Mouse (Mus musculus) fat pad, adult 2 months (tissue): Measurements from ENCODE around the gene Aunip.
"Not testable (repeated sequence)": the region's sequence is repeated elsewhere in the genome, so short reads cannot be mapped to it uniquely, and the experiment has no call there.

Experiments
- DNase-seq: peaks from one replicate; pipeline ENCODE4 v3.0.0-alpha.2; 2011; ENCODE audit warnings: low read depth, low spot score; ENCODE audit errors: extremely low read depth

The Aunip gene

DNA sequence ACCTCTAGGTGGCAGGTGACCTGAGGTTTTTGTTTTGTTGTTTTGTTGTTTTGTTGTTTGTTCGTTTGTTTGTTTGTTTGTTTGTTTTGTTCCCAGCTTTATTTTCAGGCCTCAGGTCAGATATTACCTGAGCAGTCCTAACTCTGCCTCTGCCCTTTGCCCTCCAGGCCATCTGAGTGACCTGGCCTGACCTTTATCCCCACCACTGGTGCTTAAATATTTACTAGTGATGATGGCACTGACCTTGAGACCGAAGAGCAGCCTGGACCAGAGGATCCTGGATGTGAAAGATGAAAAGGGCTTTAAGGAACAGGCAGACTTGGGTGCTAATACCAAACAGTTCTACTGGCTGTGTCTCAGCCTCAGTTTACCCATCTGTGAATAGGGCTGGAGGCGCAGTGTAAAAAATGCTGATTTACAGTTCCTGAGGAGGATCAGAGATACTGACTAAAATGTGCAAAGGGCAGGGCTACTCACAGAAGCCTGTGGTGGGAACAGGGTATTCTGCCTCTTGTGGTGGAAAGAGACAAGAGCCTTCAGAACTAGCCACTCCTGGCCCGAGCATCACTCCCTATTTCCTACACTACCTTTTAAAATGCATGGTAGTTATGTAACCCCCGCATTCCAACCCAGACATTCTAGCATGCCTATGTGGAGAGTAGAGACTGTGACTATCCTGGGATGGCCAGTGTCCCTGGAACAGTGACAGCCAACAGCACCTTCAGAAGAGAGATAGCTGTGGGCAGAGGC lies 25.5 kb upstream of the Aunip start:
- DNase-seq = no peak

DNA sequence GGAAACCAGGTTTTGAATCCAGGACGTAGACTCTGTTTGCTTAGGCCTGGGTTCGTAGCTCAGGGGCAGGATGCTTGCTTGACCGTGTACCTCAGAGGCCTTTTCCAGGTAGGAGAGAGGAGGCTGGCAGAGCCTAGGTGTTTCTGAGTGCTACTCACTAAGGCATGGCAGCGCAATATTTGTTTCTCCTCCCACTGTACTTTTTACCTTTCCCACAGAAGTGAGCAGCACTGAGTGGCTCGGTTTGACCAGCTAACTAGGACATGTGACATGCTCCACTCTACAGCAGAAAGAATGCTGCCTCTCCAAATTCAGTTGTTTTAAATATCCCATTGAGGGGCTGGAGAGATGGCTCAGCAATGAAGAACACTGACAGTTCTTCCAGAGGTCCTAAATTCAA lies 22.6 kb upstream of the Aunip start:
- DNase-seq = no peak

DNA sequence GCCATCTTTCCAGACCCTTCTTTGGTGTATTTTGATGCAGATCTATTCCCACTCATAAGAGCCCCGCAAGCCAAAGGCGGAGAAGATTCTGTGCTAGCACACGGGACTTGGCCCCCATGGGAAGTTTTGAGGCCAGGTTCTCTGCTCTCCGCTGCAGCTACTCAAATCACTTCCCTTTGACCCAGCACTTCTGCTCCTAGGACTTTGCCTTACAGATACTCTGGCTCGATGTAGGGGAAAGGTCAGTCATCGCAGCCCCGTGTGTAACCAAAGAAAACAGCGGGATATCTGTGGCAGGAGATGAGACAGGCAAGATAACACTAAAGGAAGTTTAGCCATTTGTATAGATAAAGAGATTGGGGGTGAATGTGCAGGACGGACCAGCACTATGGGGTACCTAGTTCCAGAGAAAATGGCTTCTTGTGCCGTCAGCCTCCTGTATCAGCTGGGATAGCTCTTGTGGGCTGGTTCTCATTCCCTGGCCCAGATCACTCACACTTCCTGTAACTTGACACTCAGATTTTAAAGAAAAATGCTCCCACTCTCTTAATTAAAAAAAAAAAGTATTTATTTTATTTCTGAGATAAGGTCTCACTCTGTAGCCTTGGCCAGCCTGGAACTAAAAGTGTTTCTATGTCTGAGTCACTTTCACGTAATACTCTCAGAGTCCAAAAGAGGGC lies 20.7 kb upstream of the Aunip start:
- DNase-seq = no peak

DNA sequence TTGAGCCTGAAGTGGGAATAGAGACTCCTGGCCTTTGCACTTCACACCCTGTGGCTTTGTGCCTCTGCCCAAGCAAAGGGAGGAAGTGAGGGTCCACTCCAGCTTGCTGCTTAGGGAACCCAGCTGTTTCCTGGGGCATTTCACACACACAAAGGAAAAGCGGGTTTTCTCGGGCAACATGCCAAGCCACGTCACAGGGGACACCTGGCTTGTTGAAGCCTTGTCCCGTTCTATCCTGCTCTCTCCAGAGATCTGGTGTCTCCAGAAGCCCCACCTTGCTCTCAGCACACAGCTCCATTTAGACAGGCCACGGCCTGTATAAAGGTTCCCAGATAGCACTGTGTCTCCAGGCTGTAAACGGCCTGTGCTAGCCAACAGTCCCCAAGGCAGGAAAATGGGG lies 19.1 kb upstream of the Aunip start:
- no peak for DNase-seq

DNA sequence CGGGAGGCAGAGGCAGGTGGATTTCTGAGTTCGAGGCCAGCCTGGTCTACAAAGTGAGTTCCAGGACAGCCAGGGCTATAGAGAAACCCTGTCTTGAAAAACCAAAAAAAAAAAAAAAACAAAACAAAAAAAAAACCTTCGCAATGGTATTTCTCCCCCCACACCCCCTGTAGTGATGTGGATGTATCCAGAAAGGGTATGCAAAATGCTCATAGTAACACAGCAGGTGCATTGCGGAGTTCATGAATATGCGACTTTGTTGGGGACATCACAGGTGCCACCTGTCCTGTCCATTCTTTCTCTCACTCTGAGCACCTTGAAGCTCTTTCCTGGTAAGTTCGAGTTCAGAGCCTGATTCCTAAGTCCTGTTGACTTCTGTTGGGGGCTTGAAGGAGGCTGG lies 16.6 kb upstream of the Aunip start:
- not testable (repeated sequence) for DNase-seq

DNA sequence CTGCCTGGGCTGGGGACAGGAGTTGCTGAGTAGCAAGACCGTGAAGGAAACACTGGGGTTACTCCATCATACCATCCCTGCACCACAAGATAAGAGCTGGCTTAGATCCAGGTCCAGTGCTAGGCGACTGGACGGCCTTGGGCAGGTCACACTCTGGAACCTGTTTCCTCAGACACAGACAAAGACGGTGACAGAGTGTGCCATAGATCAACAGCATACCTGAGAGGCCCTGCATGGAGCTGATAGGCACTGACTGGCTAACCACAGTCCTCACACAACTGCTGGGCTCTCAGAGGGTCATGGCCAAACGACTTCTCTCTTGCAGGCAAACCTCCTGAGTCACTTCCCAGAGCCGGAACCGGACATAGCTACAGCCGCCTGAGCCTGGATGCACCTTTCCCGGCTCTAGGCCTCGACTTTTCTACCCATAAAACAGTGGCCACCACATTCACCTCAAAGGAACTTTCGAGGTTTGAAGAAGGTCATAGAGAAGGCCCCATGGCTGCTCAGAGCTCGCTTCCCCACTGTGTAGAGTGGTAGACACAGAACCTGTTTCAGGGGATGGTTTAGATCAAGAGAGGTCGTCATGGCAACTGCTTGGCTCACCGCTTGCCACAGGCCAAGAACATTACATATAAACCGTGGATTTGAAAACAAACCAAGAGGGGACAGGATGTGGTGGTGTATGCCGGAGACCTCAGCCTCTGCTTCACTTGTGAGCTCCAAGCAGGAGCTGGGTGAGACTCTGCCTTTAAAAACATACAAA lies 15.8 kb upstream of the Aunip start:
- no peak for DNase-seq

DNA sequence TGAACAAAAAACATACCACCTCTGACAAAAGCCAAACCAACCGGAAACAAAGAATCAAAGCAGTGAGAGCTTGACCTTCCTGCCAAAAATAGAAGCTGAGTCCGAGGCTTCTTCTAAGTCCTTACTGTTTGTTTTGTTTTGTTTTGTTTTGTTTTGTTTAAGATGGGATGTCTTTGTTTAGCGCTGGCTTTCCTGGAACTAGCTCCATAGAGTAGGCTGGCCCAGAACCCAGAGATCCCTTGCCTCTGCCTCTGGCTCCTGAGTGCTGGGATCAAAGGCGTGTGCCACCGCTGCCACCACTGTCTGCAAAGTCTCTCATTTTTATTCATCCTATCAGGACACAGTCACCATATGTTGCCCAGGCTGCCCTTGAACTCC lies 15.3 kb upstream of the Aunip start:
- no peak for DNase-seq

DNA sequence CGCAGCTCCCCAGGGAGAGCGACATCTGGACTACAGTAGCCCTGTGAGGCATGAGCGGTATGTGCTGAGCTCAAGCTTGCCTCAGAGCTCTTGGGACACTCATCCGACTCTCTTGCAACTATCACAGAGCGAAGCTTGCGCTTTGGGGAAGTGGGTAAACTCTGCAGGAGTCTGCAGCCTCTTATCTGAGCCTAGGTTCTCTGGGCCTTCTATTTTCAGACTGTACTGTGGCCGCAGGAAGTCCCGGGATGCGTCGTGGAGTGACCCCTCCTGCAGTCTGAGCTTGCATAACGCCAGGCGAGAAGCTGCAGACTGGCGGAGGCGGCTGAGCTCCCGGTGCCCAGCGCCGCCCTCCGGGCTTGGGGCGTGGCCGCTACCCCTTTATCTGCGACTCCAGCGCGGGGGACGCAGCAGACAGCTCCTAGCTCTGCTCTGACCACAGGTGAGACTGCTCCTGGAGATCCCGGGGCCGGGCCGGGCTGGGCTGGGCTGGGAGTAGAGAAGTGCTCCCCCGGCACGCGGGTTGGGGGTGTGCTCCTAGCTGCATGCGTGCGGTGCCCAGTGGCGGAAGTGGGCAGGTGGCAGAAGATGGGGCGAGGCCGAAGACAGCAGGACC lies 14.1 kb upstream of the Aunip start, which contains the start of gene Paqr7:
Gene Paqr7, plus strand, starts transcription at position 103 of the 616 bp plus-strand sequence.
- DNase-seq = no peak

DNA sequence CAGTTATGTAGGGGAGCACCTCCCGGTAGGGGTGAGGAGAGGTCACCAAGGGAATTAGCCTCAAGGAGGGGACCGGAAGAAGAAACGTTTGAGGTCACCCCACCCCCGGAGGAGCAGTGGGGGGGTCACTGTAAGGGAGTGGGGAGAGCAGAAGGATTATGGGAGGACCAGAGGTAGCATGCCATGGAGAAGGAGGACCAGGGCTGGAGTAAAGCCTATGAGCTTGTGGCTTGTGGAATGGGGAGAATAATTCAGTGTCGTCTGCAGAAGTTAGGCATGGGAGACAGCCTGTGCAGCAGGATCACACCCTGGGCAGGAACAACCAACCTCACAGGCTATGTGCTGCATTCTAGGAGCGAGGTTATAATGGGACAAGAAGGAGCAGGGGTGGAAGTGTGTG lies 13.6 kb upstream of the Aunip start:
- no peak for DNase-seq

DNA sequence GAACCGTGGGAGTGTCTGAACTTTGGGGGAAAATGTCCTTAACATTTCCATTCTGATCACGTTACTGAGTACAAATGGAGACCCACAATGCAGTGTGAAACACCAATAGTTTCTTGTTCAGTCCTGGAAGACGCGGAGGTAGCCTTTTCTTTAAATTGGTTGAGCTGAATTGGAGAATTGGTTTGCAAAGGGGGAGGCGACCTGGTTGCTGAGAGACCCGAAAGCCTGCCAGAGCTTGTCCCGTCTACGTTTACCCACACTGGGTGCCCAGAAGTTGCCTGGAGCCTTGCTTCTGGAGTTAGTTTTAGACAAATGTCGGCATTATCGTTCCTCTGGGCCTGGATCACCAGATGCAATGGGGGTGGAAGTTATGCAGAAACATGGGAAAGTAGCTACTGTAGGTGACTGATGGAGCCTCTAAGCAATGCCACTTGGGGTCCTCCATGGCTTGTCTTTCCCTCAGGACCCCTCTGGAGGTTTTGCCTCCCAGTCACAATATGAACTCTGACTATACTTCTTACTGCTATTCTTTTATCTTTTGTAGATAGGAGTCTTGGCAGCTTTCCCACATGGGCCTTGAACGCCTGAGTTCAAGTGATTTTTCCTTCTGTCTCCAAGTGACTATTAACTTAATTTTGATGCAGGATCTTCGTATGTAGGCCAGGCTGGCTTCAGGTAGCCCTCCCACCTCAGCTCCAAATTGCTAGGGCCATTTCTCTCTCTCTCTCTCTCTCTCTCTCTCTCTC lies 12.6 kb upstream of the Aunip start:
- no peak for DNase-seq

DNA sequence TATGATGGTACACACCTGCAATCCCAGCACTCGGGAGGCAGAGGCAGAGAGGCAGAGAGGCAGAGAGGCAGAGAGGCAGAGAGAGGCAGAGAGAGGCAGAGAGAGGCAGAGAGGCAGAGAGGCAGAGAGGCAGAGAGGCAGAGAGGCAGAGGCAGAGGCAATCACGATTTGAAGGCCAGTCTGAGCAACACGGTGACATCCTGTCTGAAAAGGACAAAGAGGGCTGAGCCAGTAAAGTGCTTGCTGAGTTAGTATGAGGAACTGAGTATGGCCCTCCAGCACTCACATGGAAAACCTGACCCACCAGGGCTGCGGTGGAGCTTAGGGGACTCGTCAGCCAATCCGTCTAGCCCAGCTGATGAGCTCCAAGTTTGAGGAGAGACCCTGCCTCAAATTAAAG lies 11.8 kb upstream of the Aunip start:
- DNase-seq = not testable (repeated sequence)

DNA sequence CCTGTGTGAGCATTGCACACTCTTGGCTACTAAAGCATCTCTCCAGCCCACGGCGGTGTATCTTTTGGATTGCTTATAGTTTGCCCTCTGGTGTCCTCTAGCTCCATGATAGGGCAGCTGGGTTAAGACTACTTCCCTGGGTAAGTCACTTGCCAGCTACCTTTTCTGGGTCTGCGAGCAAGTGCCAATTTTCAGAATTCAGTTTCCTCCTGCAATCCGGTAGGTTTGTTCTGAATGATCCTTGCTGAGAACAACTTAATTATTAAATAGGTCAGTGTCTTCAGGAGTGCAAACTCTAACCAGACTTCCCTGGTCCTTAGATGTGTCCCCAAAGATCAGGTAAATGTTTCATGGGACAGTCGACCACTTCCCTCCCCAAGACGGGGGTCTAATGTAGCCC lies 9.7 kb upstream of the Aunip start:
- DNase-seq = no peak

DNA sequence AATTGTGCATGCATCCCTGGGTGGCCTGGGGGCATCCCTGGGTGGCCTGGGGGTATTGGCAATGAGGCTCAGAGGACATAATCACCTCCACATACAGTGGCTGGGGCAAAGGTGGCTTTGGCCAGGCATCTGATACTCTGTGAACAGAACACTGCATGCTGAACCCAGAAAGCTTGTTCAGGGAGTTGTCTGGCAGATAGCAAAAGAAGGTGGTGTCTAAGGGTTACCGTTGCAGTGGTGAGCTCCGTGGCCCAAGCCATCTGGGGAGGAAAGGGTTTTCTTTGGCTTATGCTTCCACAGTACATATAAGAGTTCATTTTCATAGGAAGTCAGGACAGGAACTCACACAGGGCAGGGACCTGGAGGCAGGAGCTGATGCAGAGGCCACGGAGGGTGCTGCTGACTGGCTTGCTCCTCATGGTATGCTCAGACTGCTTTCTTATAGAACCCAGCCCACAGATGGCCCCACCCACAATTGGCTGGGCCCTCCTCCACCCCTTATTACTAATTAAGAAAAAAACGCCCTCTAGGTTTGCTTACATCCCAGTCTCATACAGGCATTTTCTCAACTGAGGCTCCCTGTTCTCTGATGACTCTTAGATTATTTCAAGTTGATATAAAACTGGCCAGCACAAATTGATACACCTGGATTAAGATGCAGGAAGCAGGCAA lies 7.0 kb upstream of the Aunip start:
- no peak for DNase-seq

DNA sequence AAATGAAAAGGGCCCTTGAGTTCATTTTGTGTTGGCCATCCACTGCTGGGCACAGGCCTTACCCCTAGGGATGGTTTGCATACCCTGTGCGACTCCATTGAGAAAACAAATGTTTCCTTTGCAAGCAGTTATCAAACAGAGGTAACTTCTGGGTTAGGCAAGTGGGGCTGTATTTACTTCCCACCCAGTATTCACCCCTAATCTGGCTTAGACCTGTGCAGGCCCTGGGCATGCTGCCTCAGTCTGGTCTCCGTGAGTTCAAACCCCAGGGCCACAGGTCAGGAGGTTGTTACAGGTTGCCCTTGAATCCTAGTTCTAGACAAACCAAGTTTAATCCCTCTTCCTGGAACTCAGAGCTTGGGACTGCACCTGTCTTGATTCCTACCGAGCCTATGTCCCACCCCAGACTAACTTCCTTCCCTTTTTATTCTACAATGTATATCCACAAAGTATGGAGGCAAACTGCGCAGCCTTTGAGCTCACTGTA lies 5.5 kb upstream of the Aunip start:
- no peak for DNase-seq

DNA sequence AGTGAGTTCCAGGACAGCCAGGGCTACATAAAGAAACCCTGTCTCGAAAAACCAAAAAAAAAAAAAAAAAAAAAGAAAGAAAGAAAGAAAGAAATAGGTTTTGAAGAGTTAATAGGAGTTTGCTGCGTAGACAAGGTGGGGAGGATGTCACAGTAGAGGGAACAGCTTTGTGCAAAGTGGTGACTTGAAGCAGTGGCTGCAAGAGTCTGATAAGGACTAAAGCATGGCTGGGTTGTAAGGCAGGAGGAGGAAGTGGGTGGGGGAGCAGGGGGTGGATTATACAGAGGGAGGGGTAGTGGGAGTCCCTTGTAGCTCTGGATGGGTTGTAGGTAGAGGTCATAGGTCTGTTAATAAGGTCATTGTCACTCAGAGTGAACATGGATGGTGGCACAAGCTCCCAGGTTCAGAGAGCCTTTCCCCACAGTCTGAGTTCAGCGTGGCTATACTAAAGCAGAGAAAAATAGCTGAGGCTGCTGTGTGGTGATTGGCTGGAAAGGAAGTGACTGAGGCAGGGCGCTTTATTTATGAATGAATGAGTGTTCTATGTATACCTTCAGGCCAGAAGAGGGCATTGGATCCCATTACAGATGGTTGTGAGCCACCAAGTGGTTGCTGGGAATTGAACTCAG lies 4.7 kb upstream of the Aunip start:
- no peak for DNase-seq

DNA sequence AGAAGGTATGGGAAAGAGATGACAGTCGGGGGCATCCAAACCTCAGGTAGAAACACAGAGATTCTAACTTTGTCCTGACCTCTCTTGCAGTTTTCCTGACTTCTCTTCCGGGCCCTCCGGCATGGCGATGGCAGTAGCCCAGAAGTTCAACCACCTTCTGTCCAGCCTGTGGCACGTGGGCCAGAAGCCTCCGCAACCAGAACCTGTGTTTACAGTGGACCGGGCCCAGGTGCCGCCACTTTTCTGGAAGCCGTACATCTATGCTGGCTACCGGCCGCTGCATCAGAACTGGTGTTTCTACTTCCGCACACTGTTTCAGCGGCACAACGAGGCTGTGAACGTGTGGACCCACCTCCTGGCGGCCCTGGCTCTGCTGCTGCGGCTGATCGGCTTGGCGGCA lies 4.1 kb upstream of the Aunip start:
- no peak for DNase-seq

DNA sequence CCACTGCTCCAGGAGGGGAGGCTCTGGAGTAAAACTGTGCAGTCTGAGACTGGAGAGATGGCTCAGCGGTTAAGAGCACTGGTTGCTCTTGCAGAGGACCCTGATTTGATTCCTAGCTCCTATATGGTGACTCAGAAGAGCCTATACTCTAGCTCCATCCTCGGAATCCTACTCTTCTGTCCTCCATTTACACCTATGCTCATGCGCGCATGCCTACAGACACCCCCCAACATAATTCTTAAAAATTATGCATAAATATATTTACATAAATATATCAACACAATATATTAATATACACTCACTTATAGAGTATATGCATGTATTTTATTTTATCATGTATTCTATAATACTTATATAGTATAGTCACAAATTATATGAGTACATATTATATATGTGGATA lies 403 bp upstream of the Aunip start:
- DNase-seq = no peak

DNA sequence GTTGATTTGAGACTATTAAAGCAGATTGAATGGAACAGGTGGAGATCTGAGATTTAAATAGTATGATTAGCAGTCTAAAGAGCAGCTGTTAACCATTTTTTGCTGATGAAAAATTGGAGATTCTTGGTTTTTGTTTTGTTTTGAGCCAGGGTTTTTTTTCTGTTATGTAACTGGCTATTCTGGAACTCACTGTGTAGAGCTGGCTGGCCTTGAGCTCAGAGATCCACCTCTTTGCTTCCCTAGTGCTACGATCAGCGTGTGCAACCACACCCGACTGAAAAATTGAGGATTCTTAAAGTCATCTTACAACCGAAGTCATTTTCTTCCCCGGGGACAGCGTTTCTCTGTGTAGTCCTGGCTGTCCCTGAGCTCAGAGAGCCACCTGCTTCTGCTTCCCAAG lies 931 bp downstream of the Aunip start:
- no peak for DNase-seq

DNA sequence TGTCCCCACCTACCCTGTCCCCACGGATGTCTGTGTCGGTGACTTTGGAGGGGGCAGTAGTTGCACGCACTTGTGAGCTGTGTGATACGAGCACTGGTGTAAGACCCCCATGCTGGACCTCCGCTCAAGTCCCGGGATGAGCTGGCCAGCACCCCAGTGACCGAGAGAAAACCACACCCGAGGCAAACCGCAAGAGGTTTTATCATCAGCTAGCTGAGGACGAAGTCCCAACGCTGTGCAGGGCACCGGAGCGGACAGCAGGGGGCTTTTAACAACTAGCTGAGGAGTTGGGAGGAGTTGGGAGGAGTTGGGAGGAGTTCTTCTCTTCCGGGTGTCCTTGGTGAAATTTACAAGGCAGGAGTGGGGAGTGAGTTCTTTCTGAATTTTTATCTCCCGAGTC lies 2.0 kb downstream of the Aunip start:
- no peak for DNase-seq
